Mouse (Mus musculus) liver, adult 2 months (tissue): Measurements from ENCODE around the gene Sgf29.

Source experiments
- CTCF ChIP-seq: fragments of 200-500 bp; IDR thresholded peaks from 2 replicates; pipeline ENCODE4 v1.5.1; 2011; ENCODE audit warnings: low read depth, low read length, control low read depth
- POLR2A ChIP-seq: fragments of 200-500 bp; IDR thresholded peaks from 2 replicates; pipeline ENCODE4 v1.6.1; 2011; ENCODE audit warnings: low read length, control low read depth; ENCODE audit not compliant: insufficient read depth; ENCODE audit errors: extremely low read depth

DNA sequence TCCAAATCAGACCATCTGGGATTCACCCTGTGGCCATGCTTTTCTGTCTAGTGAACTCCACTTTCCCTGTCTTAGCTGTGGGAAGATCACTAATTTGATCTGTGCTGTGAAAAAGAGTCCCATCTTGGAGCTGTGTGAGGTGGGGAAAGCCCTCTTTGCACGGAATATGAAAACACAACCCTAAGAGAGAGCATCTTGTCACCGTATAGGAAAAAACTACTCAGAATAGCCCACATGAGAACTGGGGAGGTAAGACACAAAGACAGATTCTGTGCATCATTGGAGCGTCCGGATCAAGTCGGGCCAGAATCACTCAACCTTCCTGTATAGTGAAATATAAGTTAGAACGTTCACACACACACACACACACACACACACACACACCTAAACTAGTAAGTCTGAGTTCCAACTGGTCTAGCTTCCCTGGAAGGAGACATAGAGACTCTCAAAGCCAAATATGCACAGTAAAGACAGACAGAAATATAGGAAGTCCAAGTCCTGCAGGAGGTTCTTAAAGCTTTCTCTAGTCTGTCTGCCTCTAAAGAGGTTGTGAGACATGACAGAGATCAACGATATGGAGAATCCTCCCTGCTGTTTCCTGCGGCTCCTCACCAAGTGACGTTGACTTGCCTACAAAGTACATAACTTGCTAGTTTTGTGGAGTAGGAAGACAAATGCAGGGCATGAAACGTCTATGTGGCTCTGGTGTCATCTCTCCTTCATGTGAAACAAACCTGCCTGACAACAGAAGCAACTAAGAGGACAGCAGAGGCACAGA is 59.3 kb downstream of the Sgf29 start:
- TF ChIP-seq POLR2A (no peak), CTCF (no peak)
